Mouse (Mus musculus): ENCODE results near the gene Gm4779.

DNA sequence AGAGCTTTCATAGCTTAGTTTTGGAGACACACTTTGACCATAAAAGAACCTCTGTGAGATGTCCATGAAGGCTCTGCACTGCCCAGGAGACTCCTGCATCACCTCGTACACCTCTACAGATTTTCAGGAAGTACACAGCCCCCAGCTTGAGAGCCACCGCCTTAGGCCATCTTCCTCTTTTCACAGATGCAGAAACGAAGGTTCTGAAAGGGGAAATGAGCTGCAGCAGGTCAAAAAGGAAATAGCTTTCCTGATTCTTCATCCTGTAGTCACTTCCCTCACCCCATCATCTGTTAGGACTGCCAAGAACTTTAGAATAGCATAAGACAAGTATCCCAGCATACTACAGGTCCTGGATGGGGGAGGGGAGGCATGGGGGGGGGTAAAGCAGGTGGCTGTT, 23.9 kb downstream of the Gm4779 start:
- TF ChIP-seq CTCF (IDR thresholded peaks at IDR 0.05; ENCODE audit: borderline replicate concordance, control insufficient read depth, extremely low read depth, insufficient read depth, low read length, poor library complexity) (no peak), POLR2A (IDR thresholded peaks at IDR 0.05; ENCODE audit: control insufficient read depth, extremely low read depth, insufficient read depth, low read length, poor library complexity) (no peak)

All from thymus, adult 2 months (tissue).